Mouse (Mus musculus) lung, embryonic 15.5 days (tissue): ENCODE measurements around the gene Sertad2. TPM values are rescaled to one million over a fixed set of nuclear protein-coding genes. Genes with fewer than 3 reads are reported as not detected.
A peak's percentile ranks its signal among the peaks of the same experiment; 100 is the strongest.

ENCODE experiments used
- ATAC-seq: fragments of 200-750 bp; cut with Nextera tagmentation; 2 replicates; pipeline ENCODE4 v1.8.0; 2017; ENCODE audit warnings: moderate number of reproducible peaks, borderline replicate concordance; ENCODE audit not compliant: low FRiP score, low TSS enrichment; ENCODE audit errors: extremely low read depth
- H3K27ac ChIP-seq: fragments of 300-500 bp; sonication (generic); 2 replicates; pipeline ENCODE4 v1.5.1; 2015; ENCODE audit warnings: moderate library complexity, mild to moderate bottlenecking, inconsistent platforms
- H3K27me3 ChIP-seq: fragments of 300-500 bp; sonication (generic); 2 replicates; pipeline ENCODE4 v1.6.1; 2015; ENCODE audit warnings: inconsistent platforms
- H3K36me3 ChIP-seq: fragments of 300-500 bp; sonication (generic); 2 replicates; pipeline ENCODE4 v1.6.1; 2015; ENCODE audit warnings: inconsistent platforms
- H3K4me1 ChIP-seq: fragments of 300-500 bp; sonication (generic); 2 replicates; pipeline ENCODE4 v1.6.1; 2015; ENCODE audit warnings: inconsistent platforms
- H3K4me2 ChIP-seq: fragments of 300-500 bp; sonication (generic); 2 replicates; pipeline ENCODE4 v1.6.1; 2015; ENCODE audit warnings: inconsistent platforms, mild to moderate bottlenecking, moderate library complexity
- H3K4me3 ChIP-seq: fragments of 300-500 bp; sonication (generic); 2 replicates; pipeline ENCODE4 v1.5.1; 2015; ENCODE audit warnings: mild to moderate bottlenecking, inconsistent platforms
- H3K9ac ChIP-seq: fragments of 300-500 bp; sonication (generic); 2 replicates; pipeline ENCODE4 v1.6.1; 2015; ENCODE audit warnings: inconsistent platforms
- H3K9me3 ChIP-seq: fragments of 300-500 bp; sonication (generic); 2 replicates; pipeline ENCODE4 v1.6.1; 2016; ENCODE audit warnings: inconsistent platforms
- WGBS: fragments of 180-500 bp; shearing (Covaris S2); methylation state at CpG from one replicate; pipeline ENCODE4 v1.1.7; 2015; 5-methylcytosine and 5-hydroxymethylcytosine counted together
- polyA plus RNA-seq: library from polyadenylated mRNA; unstranded; fragments of >200 nt; fragmentation: Nextera tagmentation; extraction: Ambion mirVana; gene quantifications from 2 replicates; pipeline ENCODE4 v1.2.1, GENCODE M21; 2015

The Sertad2 gene
- polyA plus RNA-seq, 1 experiment from 2014 or later: 41.4 TPM

DNA sequence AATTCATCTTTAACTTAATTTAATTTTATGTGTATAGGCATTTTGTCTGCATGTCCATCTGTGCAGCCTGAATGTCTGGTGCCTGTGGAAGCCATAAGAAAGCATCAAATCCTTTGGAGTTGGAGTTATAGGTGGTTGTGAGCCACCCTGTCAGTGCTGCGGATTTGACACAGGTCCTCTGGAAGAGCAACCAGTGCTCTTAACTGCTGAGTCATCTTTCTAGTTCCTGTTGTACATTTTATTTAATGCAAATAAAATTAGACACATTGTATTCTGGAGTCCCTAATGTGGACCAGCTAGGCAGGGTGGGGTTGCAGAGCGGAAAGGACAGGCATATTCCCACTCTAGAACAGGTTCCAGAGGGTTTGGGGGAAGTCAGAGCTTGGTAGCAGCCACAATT lies 9.0 kb downstream of the Sertad2 start:
- H3K4me2 ChIP-seq: no peak overlapping the region
- no peak overlapping the region for H3K27ac ChIP-seq
- no peaks in the 10 kb centered on the region for H3K27me3 ChIP-seq
- H3K4me1 ChIP-seq: peaks cover under 1% of the 10 kb centered on the region; the same call in 1 of the 2 replicates
- no peak overlapping the region for H3K4me3 ChIP-seq
- H3K9ac ChIP-seq: no peak overlapping the region
- H3K9me3 ChIP-seq: no peaks in the 10 kb centered on the region
- 91% methylated on average over 2 of the region's 2 CpGs for WGBS
- H3K36me3 ChIP-seq: no peaks in the 10 kb centered on the region
- ATAC-seq: no peak

GRCm38 (mm10) chr11:20552758-20553673 lies 10.0 kb downstream of the Sertad2 start:
- Histone ChIP-seq H3K4me2 (no peak overlapping the region), H3K9ac (no peak overlapping the region), H3K27ac (no peak overlapping the region), H3K9me3 (no peaks in the 10 kb centered on the region), H3K27me3 (no peaks in the 10 kb centered on the region), H3K36me3 (no peaks in the 10 kb centered on the region), H3K4me1 (peaks cover 4% of the 10 kb centered on the region; the same call in 1 of the 2 replicates), H3K4me3 (no peak overlapping the region)
- 74% methylated on average over 8 of the region's 8 CpGs for WGBS
- ATAC-seq: no peak

DNA sequence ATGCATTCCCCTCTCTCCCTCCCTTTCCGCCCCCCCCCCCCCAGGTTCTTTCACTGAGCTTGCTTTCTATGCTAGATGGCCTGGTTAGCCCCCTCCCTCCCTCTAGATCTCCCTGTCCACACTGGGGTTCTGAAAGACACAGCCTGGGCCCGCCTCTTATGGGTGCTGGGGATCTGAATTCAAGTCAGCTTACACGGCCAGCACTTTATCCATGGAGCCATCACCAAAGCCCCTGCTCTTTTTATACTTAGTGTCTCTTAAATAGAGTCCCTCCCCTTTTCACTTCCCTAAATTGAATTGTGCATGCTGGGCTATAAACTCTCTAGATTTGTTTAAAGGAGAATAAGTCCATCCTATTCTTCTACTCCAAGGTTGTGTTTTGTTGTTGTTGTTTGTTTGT lies 12.6 kb downstream of the Sertad2 start:
- H3K36me3 ChIP-seq: no peaks in the 10 kb centered on the region
- 81% methylated on average over 3 of the region's 3 CpGs for WGBS
- no peak overlapping the region for H3K27ac ChIP-seq
- no peak overlapping the region for H3K4me3 ChIP-seq
- no peaks in the 10 kb centered on the region for H3K9me3 ChIP-seq
- no peak for ATAC-seq
- no peak overlapping the region for H3K4me2 ChIP-seq
- no peaks in the 10 kb centered on the region for H3K27me3 ChIP-seq
- H3K4me1 ChIP-seq: peaks cover 28% of the 10 kb centered on the region
- H3K9ac ChIP-seq: no peak overlapping the region

GRCm38 (mm10) chr11:20556163-20556911 lies 13.3 kb downstream of the Sertad2 start:
- 58% methylated on average over 7 of the region's 7 CpGs for WGBS
- no peaks in the 10 kb centered on the region for H3K9me3 ChIP-seq
- H3K9ac ChIP-seq: no peak overlapping the region
- no peak overlapping the region for H3K4me3 ChIP-seq
- ATAC-seq: no peak
- no peak overlapping the region for H3K27ac ChIP-seq
- H3K27me3 ChIP-seq: no peaks in the 10 kb centered on the region
- H3K4me2 ChIP-seq: no peak overlapping the region
- peaks cover 32% of the 10 kb centered on the region for H3K4me1 ChIP-seq
- no peaks in the 10 kb centered on the region for H3K36me3 ChIP-seq

DNA sequence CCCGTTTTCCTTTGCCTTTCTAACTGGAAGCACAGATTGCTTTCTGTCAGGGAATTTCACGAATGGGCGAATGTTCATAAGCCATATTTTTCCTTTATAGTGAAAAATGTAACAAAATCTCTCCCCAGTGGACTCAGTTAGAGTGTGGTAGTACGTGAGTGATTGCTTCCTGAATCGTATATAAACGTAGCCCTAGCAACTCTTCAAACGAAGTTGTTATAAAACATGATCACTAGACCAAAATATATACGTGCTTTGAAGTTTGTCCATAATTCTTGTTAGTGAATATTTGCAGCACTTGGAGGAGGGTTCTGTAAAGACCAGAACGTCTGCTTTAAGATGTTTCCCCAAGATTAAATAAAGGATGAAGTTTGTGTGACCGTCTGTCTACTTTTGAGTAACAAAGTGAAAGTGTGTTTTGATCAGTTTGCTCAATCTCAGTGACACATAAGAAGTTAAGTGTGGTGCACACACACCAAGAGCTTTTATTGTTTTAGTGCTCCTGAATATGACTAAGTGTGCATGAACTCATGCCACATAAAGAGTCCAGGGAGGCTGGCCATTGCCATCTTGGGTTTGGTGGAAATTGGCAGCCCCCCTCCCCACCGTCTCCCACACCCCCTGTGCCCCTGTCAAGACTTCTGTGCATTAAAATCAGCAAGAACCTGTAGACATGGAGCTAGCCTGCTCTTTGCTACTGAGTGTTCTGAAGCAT lies 16.3 kb downstream of the Sertad2 start:
- Histone ChIP-seq H3K9me3 (no peaks in the 10 kb centered on the region), H3K36me3 (no peaks in the 10 kb centered on the region), H3K27ac (no peak overlapping the region), H3K27me3 (no peaks in the 10 kb centered on the region), H3K4me1 (peaks cover 39% of the 10 kb centered on the region), H3K4me2 (peak overlapping the region; percentile 16; the same call in 1 of the 2 replicates), H3K4me3 (no peak overlapping the region), H3K9ac (no peak overlapping the region)
- 21% methylated on average over 11 of the region's 11 CpGs for WGBS
- ATAC-seq: no peak

GRCm38 (mm10) chr11:20559951-20560642 lies 17.0 kb downstream of the Sertad2 start:
- H3K27ac ChIP-seq: no peak overlapping the region
- H3K27me3 ChIP-seq: no peaks in the 10 kb centered on the region
- H3K36me3 ChIP-seq: no peaks in the 10 kb centered on the region
- WGBS: 60% methylated on average over 10 of the region's 10 CpGs
- no peak overlapping the region for H3K4me2 ChIP-seq
- H3K4me1 ChIP-seq: peaks cover 39% of the 10 kb centered on the region
- H3K9ac ChIP-seq: no peak overlapping the region
- H3K4me3 ChIP-seq: no peak overlapping the region
- ATAC-seq: no peak
- H3K9me3 ChIP-seq: no peaks in the 10 kb centered on the region

DNA sequence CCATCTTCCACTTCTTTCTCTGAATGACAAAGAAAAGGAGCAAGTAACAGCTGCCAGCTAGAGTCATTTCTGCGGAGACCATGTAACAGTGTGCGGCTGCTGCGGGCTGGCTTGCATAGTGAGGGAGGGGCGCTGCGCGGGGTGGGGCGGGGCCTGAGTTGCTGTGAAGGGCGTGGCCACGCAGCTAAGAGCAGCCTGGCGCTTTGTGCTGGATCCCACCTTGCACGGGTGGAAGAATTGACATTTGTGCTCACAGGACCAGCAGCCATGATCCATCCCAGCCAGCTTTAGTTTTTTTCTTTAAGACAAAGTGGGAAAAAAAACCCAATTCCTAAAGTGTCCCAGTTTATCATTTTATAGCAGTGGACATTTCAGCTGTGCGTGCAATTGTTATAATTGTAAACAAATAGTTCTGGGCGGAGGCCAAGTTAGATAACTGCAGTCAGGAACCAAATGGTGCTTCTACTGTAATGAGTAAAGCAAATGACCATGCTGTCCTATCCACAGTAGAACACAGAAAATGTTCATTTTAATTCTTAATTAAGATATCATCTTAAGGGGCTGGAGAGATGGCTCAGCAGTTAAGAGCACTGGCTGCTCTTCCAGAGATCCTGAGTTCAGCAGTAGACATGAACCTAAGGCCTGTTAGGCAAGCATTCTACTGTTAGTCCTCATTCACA lies 18.4 kb downstream of the Sertad2 start:
- Histone ChIP-seq H3K27me3 (no peaks in the 10 kb centered on the region), H3K4me1 (peaks cover 39% of the 10 kb centered on the region), H3K27ac (peak overlapping the region; percentile 54), H3K4me2 (peak overlapping the region; percentile 58), H3K36me3 (no peaks in the 10 kb centered on the region), H3K9me3 (no peaks in the 10 kb centered on the region), H3K4me3 (peak overlapping the region; percentile 26), H3K9ac (peak overlapping the region; percentile 18; the same call in 1 of the 2 replicates)
- WGBS: 3% methylated on average over 13 of the region's 13 CpGs
- peak; percentile 94 for ATAC-seq

DNA sequence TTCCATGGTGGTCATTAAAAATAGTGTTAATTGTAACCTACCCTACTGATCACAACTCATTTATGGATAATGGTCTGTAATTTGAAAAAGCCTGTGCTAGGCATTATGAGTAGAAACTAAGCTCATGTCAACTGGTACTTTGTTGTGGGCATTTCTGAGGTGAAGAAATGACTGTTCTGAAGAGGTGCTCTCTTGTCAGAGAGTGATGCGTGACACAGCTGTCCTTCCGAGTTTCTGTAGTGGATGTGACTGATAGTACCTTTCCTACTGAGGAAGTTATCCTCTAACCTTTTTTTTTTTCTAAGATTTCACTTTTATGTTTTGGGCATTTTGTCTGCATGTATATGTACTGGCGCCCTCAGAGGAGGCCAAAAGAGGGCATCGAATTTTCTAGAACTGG lies 22.0 kb downstream of the Sertad2 start:
- Histone ChIP-seq H3K9me3 (no peaks in the 10 kb centered on the region), H3K27me3 (no peaks in the 10 kb centered on the region), H3K27ac (no peak overlapping the region), H3K4me1 (peaks cover 15% of the 10 kb centered on the region), H3K4me2 (no peak overlapping the region), H3K36me3 (no peaks in the 10 kb centered on the region), H3K4me3 (no peak overlapping the region), H3K9ac (no peak overlapping the region)
- ATAC-seq: no peak
- 90% methylated on average over 4 of the region's 4 CpGs for WGBS

DNA sequence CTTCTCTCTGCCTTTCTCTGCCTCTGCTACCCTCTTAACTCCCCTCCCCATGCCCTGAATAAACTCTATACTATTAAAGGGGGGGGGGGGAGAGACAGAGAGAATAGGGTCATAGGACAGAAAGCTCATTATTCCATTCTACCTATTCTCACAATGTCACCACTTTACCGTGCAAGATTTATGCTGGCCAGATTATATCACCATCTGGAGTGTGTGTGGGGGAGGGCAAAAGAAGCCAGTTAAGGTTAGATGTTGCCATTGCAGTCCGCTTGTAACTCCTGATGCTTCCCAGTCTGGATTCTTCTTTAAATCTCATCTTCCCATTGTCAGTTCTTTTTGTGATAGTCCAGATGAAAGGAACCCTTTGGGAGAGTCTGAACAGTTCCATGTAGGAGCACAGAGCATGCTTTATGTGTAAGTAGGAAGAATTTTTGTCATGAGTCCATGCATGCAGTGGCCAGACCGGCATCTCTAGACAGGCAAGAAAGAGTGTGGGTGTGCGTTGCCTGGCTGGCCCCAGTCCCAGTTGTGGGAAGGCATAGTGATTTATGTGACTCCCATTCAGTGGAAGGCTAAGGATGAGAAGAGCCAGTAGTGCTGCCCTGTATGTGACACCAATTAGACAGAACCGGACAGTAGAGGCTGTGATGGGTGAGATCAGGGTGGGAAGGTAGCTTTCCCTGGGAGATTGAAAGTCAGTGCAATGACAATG lies 28.8 kb downstream of the Sertad2 start:
- no peak overlapping the region for H3K9ac ChIP-seq
- H3K4me3 ChIP-seq: no peak overlapping the region
- no peaks in the 10 kb centered on the region for H3K36me3 ChIP-seq
- no peaks in the 10 kb centered on the region for H3K9me3 ChIP-seq
- ATAC-seq: no peak
- no peak overlapping the region for H3K27ac ChIP-seq
- peaks cover 13% of the 10 kb centered on the region for H3K4me1 ChIP-seq
- H3K4me2 ChIP-seq: no peak overlapping the region
- 54% methylated on average over 5 of the region's 5 CpGs for WGBS
- no peaks in the 10 kb centered on the region for H3K27me3 ChIP-seq

DNA sequence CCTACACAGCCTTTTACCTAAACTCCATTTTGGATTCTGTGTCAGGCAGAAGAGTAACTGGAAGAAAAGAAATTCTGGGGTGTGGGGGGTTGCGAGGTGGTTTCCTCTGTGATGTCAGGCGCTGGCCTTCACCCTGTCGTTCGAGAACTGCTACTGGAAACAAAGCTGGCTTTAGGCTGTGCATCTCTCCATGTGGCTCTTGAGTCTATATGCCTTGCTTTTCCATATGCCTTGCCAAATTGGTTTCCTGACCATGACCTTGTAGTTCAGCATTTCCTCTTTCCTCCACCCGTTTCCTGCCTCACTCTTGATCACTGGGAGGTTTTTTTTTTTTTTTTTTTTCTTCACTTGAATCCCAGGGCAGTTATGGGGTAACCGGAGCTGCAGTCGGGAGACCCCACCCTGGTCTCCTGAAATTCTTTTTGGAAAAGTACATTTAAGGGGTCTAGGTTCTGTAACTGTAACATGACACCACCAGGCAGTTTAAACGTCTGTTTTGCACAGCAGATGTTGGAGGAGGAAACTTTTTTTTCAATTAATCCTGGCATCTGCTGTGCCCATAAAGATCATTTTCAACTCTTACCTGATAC lies 33.1 kb downstream of the Sertad2 start:
- Histone ChIP-seq H3K4me3 (no peak overlapping the region), H3K36me3 (no peaks in the 10 kb centered on the region), H3K27me3 (no peaks in the 10 kb centered on the region), H3K4me1 (peaks cover 17% of the 10 kb centered on the region), H3K27ac (peak overlapping the region; percentile 42; the same call in 1 of the 2 replicates), H3K9me3 (no peaks in the 10 kb centered on the region), H3K9ac (no peak overlapping the region), H3K4me2 (no peak overlapping the region)
- ATAC-seq: 0 out of 2 replicates have a peak, but pooled peaks have one; percentile 23
- 28% methylated on average over 8 of the region's 8 CpGs for WGBS
